Mouse (Mus musculus) large intestine, adult 2 months (tissue): ENCODE measurements around the gene Irf1. TPM values are rescaled to one million over a fixed set of nuclear protein-coding genes. Genes with fewer than 3 reads are reported as not detected.

Experiments used
- polyA plus RNA-seq: library from polyadenylated mRNA; depleted of rRNA; stranded (reverse); fragments of >200 nt; gene quantifications from 2 replicates; pipeline ENCODE4 v1.2.3, GENCODE M21; 2012; rRNA removed

Irf1 gene
- polyA plus RNA-seq, 1 experiment, result 171 TPM

Other genes starting within 250 kb of the Irf1 start
- 1.8 and 2.3 TPM in 2 replicates for gene Kif3a, start 202.6 kb upstream of the Irf1 start, polyA plus RNA-seq
- not detected in 2 replicates for gene Il4, start 151.3 kb upstream of the Irf1 start, polyA plus RNA-seq
- 0.09 TPM in 1 of 2 replicates, not detected in the other for gene Il13, start 135.3 kb upstream of the Irf1 start, polyA plus RNA-seq
- gene Rad50, start 62.7 kb upstream of the Irf1 start, polyA plus RNA-seq, result 5.0 TPM in 2 replicates
- 0.10 TPM in 1 of 2 replicates, not detected in the other for gene Il5, start 49.2 kb upstream of the Irf1 start, polyA plus RNA-seq
- gene Gm17334, start 3.2 kb downstream of the Irf1 start, polyA plus RNA-seq, result 1.5 and 1.9 TPM in 2 replicates
- 15.6 and 19.5 TPM in 2 replicates for gene Gm12216, start 89.2 kb downstream of the Irf1 start, polyA plus RNA-seq
- gene Slc22a5, start 121.6 kb downstream of the Irf1 start, polyA plus RNA-seq, result 29.0 and 47.8 TPM in 2 replicates
- gene Slc22a21, start 210.3 kb downstream of the Irf1 start, polyA plus RNA-seq, result 11.8 and 14.2 TPM in 2 replicates